Mouse (Mus musculus) MEL (cell line): ENCODE data around the gene Mid1.
A peak's percentile ranks its signal among the peaks of the same experiment; 100 is the strongest.
"Not testable (repeated sequence)": the region's sequence is repeated elsewhere in the genome, so short reads cannot be mapped to it uniquely, and the experiment has no call there.

Source experiments
- CTCF ChIP-seq, 3 experiments: IDR thresholded peaks in 2 of 3; conservative IDR thresholded peaks in 1 of 3; 2 replicates each; pipeline ENCODE4 v1.5.1; 2011 to 2012; ENCODE audit warnings: low read length in 3 of 3, low read depth in 2 of 3, mild to moderate bottlenecking in 2 of 3, improper control_type of control experiment in 1 of 3, inconsistent platforms in 1 of 3, mixed read lengths in 1 of 3, moderate library complexity in 1 of 3; ENCODE audit not compliant: control insufficient read depth in 1 of 3, insufficient read depth in 1 of 3, poor library complexity in 1 of 3, severe bottlenecking in 1 of 3
- MAFK ChIP-seq: IDR thresholded peaks from 2 replicates; pipeline ENCODE4 v1.6.1; 2011; ENCODE audit warnings: low read depth, mild to moderate bottlenecking, low read length, improper control_type of control experiment, borderline replicate concordance
- MXI1 ChIP-seq: IDR thresholded peaks from 2 replicates; pipeline ENCODE4 v1.6.1; 2011; ENCODE audit warnings: mild to moderate bottlenecking, low read depth, low read length, improper control_type of control experiment
- TCF12 ChIP-seq: IDR thresholded peaks from 2 replicates; pipeline ENCODE4 v1.6.1; 2014; ENCODE audit warnings: low read depth, mild to moderate bottlenecking, inconsistent platforms, low read length, improper control_type of control experiment, moderate library complexity
- ZKSCAN1 ChIP-seq: IDR thresholded peaks from 2 replicates; pipeline ENCODE4 v1.6.1; 2012; ENCODE audit warnings: low read depth, mild to moderate bottlenecking, inconsistent platforms, low read length, improper control_type of control experiment, moderate library complexity
- ZMIZ1 ChIP-seq: IDR thresholded peaks from 2 replicates; pipeline ENCODE4 v1.6.1; 2012; ENCODE audit warnings: low read depth, mild to moderate bottlenecking, inconsistent platforms, low read length, improper control_type of control experiment, moderate library complexity

GRCm38 (mm10) chrX:169997854-169998456 lies 313.0 kb downstream of the Mid1 start:
- TF ChIP-seq TCF12: peak; percentile 15; the same call in 1 of the 2 replicates
- TF ChIP-seq ZMIZ1; MXI1; CTCF (IDR thresholded peaks at IDR 0.05 in 2 of 3, conservative IDR thresholded peaks at IDR 0.05 in 1 of 3; ENCODE audit: control insufficient read depth in 1 of 3, insufficient read depth in 1 of 3, low read depth in 2 of 3, low read length in 3 of 3, poor library complexity in 1 of 3, severe bottlenecking in 1 of 3); MAFK; ZKSCAN1: not testable (repeated sequence)
